Mouse (Mus musculus): Measurements from ENCODE around the gene F13a1. TPM values are rescaled to one million over a fixed set of nuclear protein-coding genes. Genes with fewer than 3 reads are reported as not detected.
A peak's percentile ranks its signal among the peaks of the same experiment; 100 is the strongest.

The F13a1 gene
- 9.2 and 11.4 TPM in 2 replicates for total RNA-seq (2014; rRNA removed)
- 9.9 and 12.9 TPM in 2 replicates for polyA plus RNA-seq (2015; fragmentation: Nextera tagmentation; extraction: Ambion mirVana)

- no peak within 1 kb of the TSS for H3K27ac ChIP-seq
- ATAC-seq (no peak), DNase-seq (ENCODE audit: low spot score) (no peak)
- no peaks in the 10 kb centered on the region for H3K4me1 ChIP-seq (ENCODE audit: insufficient read depth, low read length)
- TF ChIP-seq CTCF (IDR thresholded peaks at IDR 0.05; ENCODE audit: low read depth) = no peak
- no peak within 1 kb of the TSS for H3K4me3 ChIP-seq (ENCODE audit: low read length)
- H3K27me3 ChIP-seq (ENCODE audit: insufficient read depth, low read length) = no peaks in the 10 kb centered on the region
- H3K4me2 ChIP-seq (ENCODE audit: low read depth, low read length) = no peak within 1 kb of the TSS
- H3K9ac ChIP-seq (replicated peaks; ENCODE audit: low read length) = no peak within 1 kb of the TSS
- no peaks in the 10 kb centered on the region for H3K9me3 ChIP-seq (ENCODE audit: low read length)
- no peaks in the 10 kb centered on the region for H3K36me3 ChIP-seq (ENCODE audit: insufficient read depth, low read length)
- 70% methylated on average over 3 of the region's 3 CpGs for WGBS
These were observed at the start of gene F13a1 for GRCm38 (mm10) chr13:37050126-37050525. TSS of gene F13a1 (minus strand) at chr13:37050244.

GRCm38 (mm10) chr13:37091620-37092019, 41.6 kb upstream of the F13a1 start:
- no peak for TF ChIP-seq CTCF (IDR thresholded peaks at IDR 0.05; ENCODE audit: low read depth)
- no peak for ATAC-seq
- H3K36me3 ChIP-seq (ENCODE audit: insufficient read depth, low read length) = no peaks in the 10 kb centered on the region

GRCm38 (mm10) chr13:37089104-37089503, 39.1 kb upstream of the F13a1 start:
- H3K4me1 ChIP-seq (ENCODE audit: insufficient read depth, low read length) = no peaks in the 10 kb centered on the region
- DNase-seq (ENCODE audit: low spot score) (peak; percentile 71), ATAC-seq (peak; percentile 74)
- no peak overlapping the region for H3K9ac ChIP-seq (replicated peaks; ENCODE audit: low read length)
- H3K4me3 ChIP-seq (ENCODE audit: low read length) = no peak overlapping the region
- no peak overlapping the region for H3K27ac ChIP-seq
- WGBS = 52% methylated on average over 6 of the region's 6 CpGs
- TF ChIP-seq CTCF (IDR thresholded peaks at IDR 0.05; ENCODE audit: low read depth) = peak; percentile 26; the same call in 1 of the 2 replicates
- no peaks in the 10 kb centered on the region for H3K36me3 ChIP-seq (ENCODE audit: insufficient read depth, low read length)
- H3K27me3 ChIP-seq (ENCODE audit: insufficient read depth, low read length) = no peaks in the 10 kb centered on the region
- H3K9me3 ChIP-seq (ENCODE audit: low read length) = no peaks in the 10 kb centered on the region
- no peak overlapping the region for H3K4me2 ChIP-seq (ENCODE audit: low read depth, low read length)

More at GRCm38 (mm10) chr13:37091620-37092019, 41.6 kb upstream of the F13a1 start:
- Histone ChIP-seq H3K4me2 (ENCODE audit: low read depth, low read length) (no peak overlapping the region), H3K27me3 (ENCODE audit: insufficient read depth, low read length) (no peaks in the 10 kb centered on the region), H3K9ac (replicated peaks; ENCODE audit: low read length) (no peak overlapping the region), H3K9me3 (ENCODE audit: low read length) (no peaks in the 10 kb centered on the region), H3K27ac (no peak overlapping the region), H3K4me3 (ENCODE audit: low read length) (no peak overlapping the region), H3K4me1 (ENCODE audit: insufficient read depth, low read length) (no peaks in the 10 kb centered on the region)
- DNase-seq (ENCODE audit: low spot score) = no peak
- WGBS = 100% methylated on average over 1 of the region's 1 CpGs

- Histone ChIP-seq H3K27ac (no peak overlapping the region; the same call in 1 of the 2 replicates), H3K4me1 (ENCODE audit: insufficient read depth, low read length) (no peaks in the 10 kb centered on the region), H3K36me3 (ENCODE audit: insufficient read depth, low read length) (no peaks in the 10 kb centered on the region), H3K27me3 (ENCODE audit: insufficient read depth, low read length) (no peaks in the 10 kb centered on the region), H3K9me3 (ENCODE audit: low read length) (no peaks in the 10 kb centered on the region), H3K4me3 (ENCODE audit: low read length) (no peak overlapping the region), H3K9ac (replicated peaks; ENCODE audit: low read length) (no peak overlapping the region), H3K4me2 (ENCODE audit: low read depth, low read length) (peak overlapping the region; percentile 34)
- WGBS = 36% methylated on average over 13 of the region's 13 CpGs
- peak; percentile 59 for DNase-seq (ENCODE audit: low spot score)
- ATAC-seq = peak; percentile 73
- no peak for TF ChIP-seq CTCF (IDR thresholded peaks at IDR 0.05; ENCODE audit: low read depth)
These were observed 31.6 kb upstream of the F13a1 start for GRCm38 (mm10) chr13:37081506-37082241.

- 82% methylated on average over 3 of the region's 3 CpGs for WGBS
- Histone ChIP-seq H3K4me3 (ENCODE audit: low read length) (no peak overlapping the region), H3K36me3 (ENCODE audit: insufficient read depth, low read length) (no peaks in the 10 kb centered on the region), H3K4me2 (ENCODE audit: low read depth, low read length) (no peak overlapping the region), H3K9me3 (ENCODE audit: low read length) (no peaks in the 10 kb centered on the region), H3K9ac (replicated peaks; ENCODE audit: low read length) (no peak overlapping the region), H3K27ac (no peak overlapping the region), H3K27me3 (ENCODE audit: insufficient read depth, low read length) (no peaks in the 10 kb centered on the region), H3K4me1 (ENCODE audit: insufficient read depth, low read length) (no peaks in the 10 kb centered on the region)
- no peak for TF ChIP-seq CTCF (IDR thresholded peaks at IDR 0.05; ENCODE audit: low read depth)
- ATAC-seq (no peak), DNase-seq (ENCODE audit: low spot score) (no peak)
These were observed 21.3 kb upstream of the F13a1 start for GRCm38 (mm10) chr13:37071390-37071789.

GRCm38 (mm10) chr13:37070824-37071223, 20.8 kb upstream of the F13a1 start:
- H3K27me3 ChIP-seq (ENCODE audit: insufficient read depth, low read length) = no peaks in the 10 kb centered on the region
- ATAC-seq (no peak), DNase-seq (ENCODE audit: low spot score) (no peak)
- H3K36me3 ChIP-seq (ENCODE audit: insufficient read depth, low read length) = no peaks in the 10 kb centered on the region
- no peak overlapping the region for H3K27ac ChIP-seq
- H3K4me1 ChIP-seq (ENCODE audit: insufficient read depth, low read length) = no peaks in the 10 kb centered on the region
- no peak for TF ChIP-seq CTCF (IDR thresholded peaks at IDR 0.05; ENCODE audit: low read depth)
- no peak overlapping the region for H3K9ac ChIP-seq (replicated peaks; ENCODE audit: low read length)
- WGBS = 90% methylated on average over 4 of the region's 4 CpGs
- no peak overlapping the region for H3K4me2 ChIP-seq (ENCODE audit: low read depth, low read length)
- H3K9me3 ChIP-seq (ENCODE audit: low read length) = no peaks in the 10 kb centered on the region
- no peak overlapping the region for H3K4me3 ChIP-seq (ENCODE audit: low read length)

- H3K36me3 ChIP-seq (ENCODE audit: insufficient read depth, low read length) = no peaks in the 10 kb centered on the region
- no peak overlapping the region for H3K27ac ChIP-seq
- H3K9me3 ChIP-seq (ENCODE audit: low read length) = no peaks in the 10 kb centered on the region
- no peak overlapping the region for H3K4me3 ChIP-seq (ENCODE audit: low read length)
- no peak for ATAC-seq
- H3K9ac ChIP-seq (replicated peaks; ENCODE audit: low read length) = no peak overlapping the region
- no peak overlapping the region for H3K4me2 ChIP-seq (ENCODE audit: low read depth, low read length)
- WGBS = 69% methylated on average over 5 of the region's 5 CpGs
- no peaks in the 10 kb centered on the region for H3K27me3 ChIP-seq (ENCODE audit: insufficient read depth, low read length)
- no peak for TF ChIP-seq CTCF (IDR thresholded peaks at IDR 0.05; ENCODE audit: low read depth)
- DNase-seq (ENCODE audit: low spot score) = no peak
- no peaks in the 10 kb centered on the region for H3K4me1 ChIP-seq (ENCODE audit: insufficient read depth, low read length)
These were observed 10.8 kb upstream of the F13a1 start for GRCm38 (mm10) chr13:37060810-37061209.
